22 mouse cellular contexts compared by ENCODE assay signal in genomic region chr6:8716539-8716938, GRCm38 (mm10).
"Had no signal": no experiment of that assay in that cellular context is flagged by ENCODE, and none has a peak within 500 bp of the region (broad histone marks: within the 10 kb centered on the region; RNA-seq: fewer than 3 reads in every experiment).

No protein-coding gene starts in this region.

- ATAC-seq: liver, postnatal 0 days; lung, postnatal 0 days; midbrain, embryonic 16.5 days had no signal

- H3K4me1 ChIP-seq: lung, embryonic 15.5 days; midbrain, embryonic 10.5 days; midbrain, embryonic 12.5 days; neural tube, embryonic 13.5 days; neural tube, embryonic 15.5 days had no signal

- H3K4me3 ChIP-seq: lung, embryonic 15.5 days; midbrain, embryonic 10.5 days; midbrain, embryonic 12.5 days; myocyte; neural tube, embryonic 13.5 days; neural tube, embryonic 15.5 days had no signal

- H3K9ac ChIP-seq: liver, postnatal 0 days; lung, embryonic 15.5 days; midbrain, embryonic 12.5 days; neural tube, embryonic 13.5 days; neural tube, embryonic 15.5 days had no signal

- H3K4me2 ChIP-seq: lung, embryonic 15.5 days; midbrain, embryonic 12.5 days; neural tube, embryonic 13.5 days; neural tube, embryonic 15.5 days had no signal

- DNase-seq: liver, postnatal 0 days; lung, adult 2 months; lung, postnatal 14 days; lung, postnatal 36 days; midbrain, embryonic 14.5 days; retina, postnatal 1 day; right cerebral cortex, adult 18-20 months; right cerebral cortex, postnatal 25 days; right cerebral cortex, postnatal 4 days; spleen, adult 18-20 months; thymus, adult 18-20 months; thymus, postnatal 14 days; thymus, postnatal 36 days had no signal

- H3K36me3 ChIP-seq: lung, embryonic 15.5 days; midbrain, embryonic 10.5 days; midbrain, embryonic 12.5 days; neural tube, embryonic 13.5 days; neural tube, embryonic 15.5 days had no signal

- H3K27me3 ChIP-seq: lung, embryonic 15.5 days; midbrain, embryonic 12.5 days; neural tube, embryonic 13.5 days; neural tube, embryonic 15.5 days had no signal

- H3K27ac ChIP-seq: lung, embryonic 15.5 days; macrophage; midbrain, embryonic 10.5 days; midbrain, embryonic 12.5 days; neural tube, embryonic 13.5 days; neural tube, embryonic 15.5 days had no signal

- H3K9me3 ChIP-seq: lung, embryonic 15.5 days; midbrain, embryonic 10.5 days; midbrain, embryonic 12.5 days; neural tube, embryonic 13.5 days; neural tube, embryonic 15.5 days had no signal
